Mouse (Mus musculus) kidney, adult 2 months (tissue): Measurements from ENCODE around the gene Klhdc8a.

Experiments used
- CTCF ChIP-seq: fragments of 200-500 bp; conservative IDR thresholded peaks from 2 replicates; pipeline ENCODE4 v1.5.1; 2011; ENCODE audit warnings: low read depth, mild to moderate bottlenecking, control low read depth, low read length, moderate library complexity, mixed read lengths; ENCODE audit not compliant: insufficient read depth, insufficient read length
- POLR2A ChIP-seq: fragments of 200-500 bp; IDR thresholded peaks from one replicate; pipeline ENCODE4 v1.6.1; 2011; ENCODE audit warnings: low read depth, low read length, control low read depth

DNA sequence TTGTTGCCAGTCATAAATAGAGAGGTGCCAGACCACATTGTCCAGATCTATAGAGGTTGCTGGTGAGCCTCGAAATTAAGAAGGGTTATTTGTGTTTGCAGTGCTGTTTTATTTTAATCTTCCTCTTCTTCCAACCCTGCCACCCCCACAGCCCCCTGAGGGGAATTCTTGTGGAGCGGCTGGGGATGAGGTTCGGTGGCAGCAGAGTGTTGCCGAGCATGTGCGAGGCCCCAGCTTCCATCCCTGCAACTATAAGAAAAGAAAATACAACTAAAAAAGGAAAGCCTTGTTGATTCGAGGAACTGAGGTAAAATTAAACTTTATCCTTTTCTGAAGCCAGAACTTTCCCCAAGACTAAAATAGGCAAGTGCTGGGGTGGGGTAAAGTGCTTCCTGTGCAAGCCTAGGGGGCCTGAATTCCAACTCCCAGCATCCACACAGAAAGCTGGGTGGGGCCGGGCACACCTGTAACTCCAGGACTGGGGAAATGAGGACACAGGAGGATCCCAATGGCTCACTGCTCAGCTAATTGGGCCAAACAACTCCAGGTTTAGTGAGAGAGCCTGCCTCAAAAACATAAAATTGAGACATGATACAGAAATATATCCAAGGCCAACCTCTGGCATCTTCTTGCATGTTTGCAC is 29.9 kb upstream of the Klhdc8a start:
- TF ChIP-seq POLR2A (no peak), CTCF (no peak)
